Mouse (Mus musculus): ENCODE data around the gene Chst14. TPM values are rescaled to one million over a fixed set of nuclear protein-coding genes. Genes with fewer than 3 reads are reported as not detected.

Chst14 gene
- polyA plus RNA-seq (2017; shearing (Covaris generic)) = 4.7 TPM

GRCm38 (mm10) chr2:118926361-118926997, at the start of gene Chst14:
Gene Chst14 (plus strand): TSS chr2:118926496.

GRCm38 (mm10) chr2:118899981-118900825, 26.1 kb upstream of the Chst14 start, which contains the start of gene Bahd1:
Gene Bahd1 (plus strand): TSS chr2:118900377.

Other genes with a start within 250 kb of the Chst14 start
- not detected for gene Ankrd63, start 222.5 kb upstream of the Chst14 start, polyA plus RNA-seq (2017; shearing (Covaris generic))
- 47.4 TPM for gene Plcb2, start 198.1 kb upstream of the Chst14 start, polyA plus RNA-seq (2017; shearing (Covaris generic))
- 3.2 TPM for gene Inafm2, start 180.7 kb upstream of the Chst14 start, polyA plus RNA-seq (2017; shearing (Covaris generic))
- not detected for gene Ccdc9b, start 163.8 kb upstream of the Chst14 start, polyA plus RNA-seq (2017; shearing (Covaris generic))
- gene Phgr1, start 153.7 kb upstream of the Chst14 start, polyA plus RNA-seq (2017; shearing (Covaris generic)) = not detected
- not detected for gene Disp2, start 146.8 kb upstream of the Chst14 start, polyA plus RNA-seq (2017; shearing (Covaris generic))
- gene Knstrn, start 112.5 kb upstream of the Chst14 start, polyA plus RNA-seq (2017; shearing (Covaris generic)) = 13.7 TPM
- gene Ivd, start 64.5 kb upstream of the Chst14 start, polyA plus RNA-seq (2017; shearing (Covaris generic)) = 84.0 TPM
- gene Bahd1, start 26.1 kb upstream of the Chst14 start, polyA plus RNA-seq (2017; shearing (Covaris generic)) = 2.2 TPM
- 27.1 TPM for gene Ccdc32, start 102.9 kb downstream of the Chst14 start, polyA plus RNA-seq (2017; shearing (Covaris generic))
- 3.0 TPM for gene Rpusd2, start 108.3 kb downstream of the Chst14 start, polyA plus RNA-seq (2017; shearing (Covaris generic))
- gene Knl1, start 120.6 kb downstream of the Chst14 start, polyA plus RNA-seq (2017; shearing (Covaris generic)) = 3.4 TPM
- gene Rad51, start 186.3 kb downstream of the Chst14 start, polyA plus RNA-seq (2017; shearing (Covaris generic)) = 8.4 TPM
- gene Rmdn3, start 230.5 kb downstream of the Chst14 start, polyA plus RNA-seq (2017; shearing (Covaris generic)) = 25.7 TPM
- gene Gchfr, start 241.3 kb downstream of the Chst14 start, polyA plus RNA-seq (2017; shearing (Covaris generic)) = not detected
- gene Gm14137, start 248.0 kb downstream of the Chst14 start, polyA plus RNA-seq (2017; shearing (Covaris generic)) = 0.90 TPM